Mouse (Mus musculus): ENCODE results near the gene Hspa5.
A peak's percentile ranks its signal among the peaks of the same experiment; 100 is the strongest.
"Not testable (repeated sequence)": the region's sequence is repeated elsewhere in the genome, so short reads cannot be mapped to it uniquely, and the experiment has no call there.

The Hspa5 gene

GRCm38 (mm10) chr2:34809568-34809967, 37.8 kb downstream of the Hspa5 start:
- no peak for DNase-seq

GRCm38 (mm10) chr2:34810775-34811174, 39.0 kb downstream of the Hspa5 start:
- DNase-seq: no peak

- DNase-seq: no peak
Observed at GRCm38 (mm10) chr2:34812706-34813105, 40.9 kb downstream of the Hspa5 start.

- DNase-seq: not testable (repeated sequence)
Observed at GRCm38 (mm10) chr2:34815893-34816292, 44.1 kb downstream of the Hspa5 start.

GRCm38 (mm10) chr2:34818492-34818891, 46.7 kb downstream of the Hspa5 start:
- no peak for DNase-seq

DNA sequence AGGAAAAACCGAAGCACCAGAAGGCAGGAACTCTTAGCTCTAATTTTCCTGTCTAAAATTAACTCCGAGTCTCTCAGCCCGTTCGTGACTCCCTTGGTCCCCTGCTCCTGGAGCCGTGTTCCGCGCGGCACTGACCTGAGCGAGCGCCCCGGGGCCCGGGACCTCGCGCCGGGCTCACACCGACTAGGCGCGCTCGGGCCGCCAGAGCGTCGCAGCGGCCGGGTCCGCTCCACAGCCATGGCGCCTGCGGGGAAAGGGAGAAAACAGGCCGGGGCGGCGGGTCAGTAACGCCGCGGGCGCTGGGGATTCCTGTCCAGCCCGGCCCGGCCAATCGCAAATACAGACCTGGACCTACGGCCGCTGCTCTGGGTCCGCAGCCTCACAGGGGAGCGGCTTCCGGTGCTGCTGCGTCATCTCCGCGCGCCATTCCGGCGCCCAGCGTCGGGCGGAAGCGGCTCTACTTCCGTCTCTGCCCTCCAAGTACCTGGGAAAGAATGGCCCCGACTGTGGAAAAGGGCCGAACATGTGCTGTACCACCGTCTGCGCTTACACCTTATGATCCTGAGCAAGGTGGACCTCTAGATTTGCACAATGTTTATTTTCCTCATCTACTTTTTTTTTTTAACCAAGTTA, 54.2 kb downstream of the Hspa5 start, which contains the start of gene Fbxw2:
Gene Fbxw2, minus strand, starts transcription at position 485 of the 633 bp plus-strand sequence.
- peak; percentile 81 to 89 for DNase-seq

DNA sequence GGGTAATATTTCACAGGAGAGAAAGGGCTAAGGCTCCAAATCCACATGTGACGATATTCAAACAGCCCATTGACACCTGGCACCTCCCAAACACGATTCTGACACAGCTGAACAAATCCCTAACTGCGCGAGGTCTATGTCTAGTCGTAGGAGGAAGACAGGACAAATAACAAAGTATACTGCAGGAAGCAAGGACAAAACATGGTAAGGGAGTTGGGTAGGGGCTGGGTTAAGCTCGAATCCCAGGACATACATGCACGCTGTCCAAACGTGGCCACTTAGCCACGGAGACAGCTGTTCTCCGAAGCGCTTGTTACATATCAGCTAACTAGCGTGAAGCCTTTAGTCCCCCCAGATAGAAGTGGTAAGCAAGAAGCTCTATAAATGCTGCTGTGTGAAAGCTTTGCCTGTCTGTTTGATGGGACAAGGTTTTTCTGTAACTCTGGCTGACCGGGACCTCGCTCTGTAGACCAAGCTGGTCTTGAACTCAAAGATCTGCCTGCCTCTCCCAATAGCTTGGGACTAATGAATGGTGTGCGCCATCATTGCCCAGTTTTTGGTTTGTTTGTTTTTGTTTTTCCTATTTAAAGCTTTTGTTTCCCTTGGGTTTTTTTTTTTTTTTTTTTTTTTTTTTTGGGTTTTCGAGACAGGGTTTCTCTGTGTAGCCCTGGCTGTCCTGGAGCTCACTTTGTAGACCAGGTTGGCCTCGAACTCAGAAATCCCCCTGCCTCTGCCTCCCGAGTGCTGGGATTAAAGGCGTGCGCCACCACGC, 54.9 kb downstream of the Hspa5 start:
- peak in 1 of 2 experiments; percentile 9 for DNase-seq

Data from spleen, adult 18-20 months (tissue).